In the genomic region with DNA sequence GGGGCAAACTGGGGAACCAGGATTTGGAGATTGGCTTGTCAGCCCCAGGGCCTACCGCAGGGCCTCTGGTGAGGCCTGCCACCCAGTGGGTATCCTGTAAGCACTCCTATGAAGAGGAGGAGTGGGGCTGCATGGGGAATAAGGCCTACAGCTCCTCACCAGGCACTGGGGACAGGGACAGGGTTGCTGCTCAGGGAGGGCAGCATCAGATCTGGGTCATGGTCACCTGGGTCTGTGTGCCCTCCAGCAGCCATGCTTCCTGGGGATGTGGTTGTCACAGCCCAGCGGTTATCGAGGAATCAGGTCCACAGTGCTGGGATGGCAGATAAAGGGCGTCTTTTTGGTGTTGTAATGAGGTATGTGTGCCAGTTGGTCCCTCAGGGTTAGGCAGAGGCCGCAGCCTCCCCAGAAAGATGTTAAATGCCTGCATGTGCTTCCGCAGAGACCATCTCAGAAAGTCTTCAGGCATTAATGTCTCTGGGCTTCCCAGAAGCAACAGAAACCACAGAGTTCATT, we compare ENCODE assay signal across 32 mouse cellular contexts.
DNase-seq lines count a peak whose midpoint lies in the region; ATAC-seq and TF ChIP-seq lines count a peak whose summit lies in the region.
"Had no signal": no experiment of that assay in that cellular context is flagged by ENCODE, and none has a peak within 500 bp of the region (broad histone marks: within the 10 kb centered on the region; RNA-seq: fewer than 3 reads in every experiment).

No protein-coding gene starts in this region.

- TF ChIP-seq POLR2A in lung, adult 2 months (IDR thresholded peaks at IDR 0.05; ENCODE audit: borderline replicate concordance, extremely low read depth, low read depth, low read length) = no peak

- no peak for TF ChIP-seq CTCF in lung, adult 2 months (IDR thresholded peaks at IDR 0.05; ENCODE audit: insufficient read depth, low read length)
- no peak for TF ChIP-seq CTCF in left cerebral cortex, adult 2 months (IDR thresholded peaks at IDR 0.05)

- H3K4me1 ChIP-seq in heart, embryonic 11.5 days (ENCODE audit: control insufficient read depth, insufficient read depth, low read length) = peaks cover 14% of the 10 kb centered on the region; the same call in 1 of the 2 replicates
- peaks cover 74% of the 10 kb centered on the region for H3K4me1 ChIP-seq in limb, embryonic 10.5 days
- no peaks in the 10 kb centered on the region for H3K4me1 ChIP-seq in lung, adult 2 months (ENCODE audit: control insufficient read depth, insufficient read depth, low read length)
- H3K4me1 ChIP-seq: stomach, embryonic 15.5 days had no signal

- no peak for ATAC-seq in heart, embryonic 11.5 days (replicated peaks; ENCODE audit: insufficient number of reproducible peaks, low FRiP score, low TSS enrichment)
- ATAC-seq: forebrain, embryonic 13.5 days; inflammation-experienced regulatory T-cells, adult 6 months; lung, postnatal 0 days; midbrain, embryonic 15.5 days had no signal

- no peak overlapping the region for H3K4me3 ChIP-seq in heart, embryonic 11.5 days (ENCODE audit: low read depth, low read length)
- H3K4me3 ChIP-seq in limb, embryonic 10.5 days = no peak overlapping the region
- no peak overlapping the region for H3K4me3 ChIP-seq in lung, adult 2 months (replicated peaks; ENCODE audit: extremely low read depth, low read depth, low read length)
- H3K4me3 ChIP-seq in left cerebral cortex, adult 2 months = no peak overlapping the region
- H3K4me3 ChIP-seq: embryonic facial prominence, embryonic 15.5 days; forebrain, embryonic 13.5 days; heart, embryonic 12.5 days; limb, embryonic 15.5 days; midbrain, embryonic 10.5 days; midbrain, embryonic 15.5 days; stomach, embryonic 15.5 days had no signal

- 82% methylated on average over 6 of the region's 6 CpGs for WGBS in heart, embryonic 11.5 days (ENCODE audit: insufficient replicate concordance)
- 84% methylated on average over 6 of the region's 6 CpGs for WGBS in limb, embryonic 10.5 days
- WGBS in lung, adult 2 months = 93% methylated on average over 6 of the region's 6 CpGs

- DNase-seq in heart, adult 11 months = peak; percentile 81
- DNase-seq in ovary, postnatal 36 days (ENCODE audit: low spot score) = peak; percentile 20
- DNase-seq in ovary, adult 18-20 months (ENCODE audit: low spot score) = no peak
- no peak for DNase-seq in limb, embryonic 10.5 days (ENCODE audit: low spot score)
- no peak for DNase-seq in lung, adult 2 months
- no peak for DNase-seq in right cerebral cortex, postnatal 4 days
- DNase-seq in left cerebral cortex, adult 2 months (ENCODE audit: extremely low spot score in 1 of 2, low spot score in 2 of 2) = no peak
- DNase-seq: adrenal gland, postnatal 25 days; cerebellum, adult 11-12 months; cerebellum, adult 9-11 months; gastrocnemius, postnatal 14 days; heart, adult 18-20 months; heart, postnatal 4 days; kidney, adult 11 months; kidney, postnatal 14 days; liver, postnatal 0 days; lung, postnatal 4 days; right cerebral cortex, postnatal 14 days; thymus, adult 18-20 months; thymus, postnatal 25 days had no signal

- intact Hi-C loops in left cerebral cortex, adult 2 months (cut with DNase I) = no loop called here

- H3K27ac ChIP-seq in heart, embryonic 11.5 days (ENCODE audit: low read depth, low read length) = no peak overlapping the region
- H3K27ac ChIP-seq in limb, embryonic 10.5 days = peak overlapping the region; percentile 51
- no peak overlapping the region for H3K27ac ChIP-seq in left cerebral cortex, adult 2 months
- H3K27ac ChIP-seq: embryonic facial prominence, embryonic 15.5 days; forebrain, embryonic 13.5 days; hindbrain, embryonic 14.5 days; limb, embryonic 15.5 days; midbrain, embryonic 10.5 days; midbrain, embryonic 15.5 days; stomach, embryonic 15.5 days had no signal

- H3K4me2 ChIP-seq in heart, embryonic 11.5 days = no peak overlapping the region
- H3K4me2 ChIP-seq: embryonic facial prominence, embryonic 15.5 days; forebrain, embryonic 13.5 days; heart, embryonic 12.5 days; hindbrain, embryonic 14.5 days; limb, embryonic 15.5 days; midbrain, embryonic 15.5 days; stomach, embryonic 15.5 days had no signal

- H3K27me3 ChIP-seq in heart, embryonic 11.5 days (ENCODE audit: control insufficient read depth, insufficient read depth, low read length) = no peaks in the 10 kb centered on the region
- no peaks in the 10 kb centered on the region for H3K27me3 ChIP-seq in limb, embryonic 10.5 days (ENCODE audit: low read depth, poor library complexity, severe bottlenecking)
- H3K27me3 ChIP-seq: embryonic facial prominence, embryonic 15.5 days; forebrain, embryonic 13.5 days; heart, embryonic 12.5 days; limb, embryonic 15.5 days; midbrain, embryonic 15.5 days; stomach, embryonic 15.5 days had no signal

- no peaks in the 10 kb centered on the region for H3K36me3 ChIP-seq in heart, embryonic 11.5 days (ENCODE audit: control insufficient read depth, insufficient read depth, low read length)
- peaks cover 4% of the 10 kb centered on the region; the same call in 1 of the 2 replicates for H3K36me3 ChIP-seq in limb, embryonic 10.5 days
- H3K36me3 ChIP-seq: embryonic facial prominence, embryonic 15.5 days; midbrain, embryonic 15.5 days; stomach, embryonic 15.5 days had no signal

- H3K9me3 ChIP-seq in heart, embryonic 11.5 days (replicated peaks; ENCODE audit: control insufficient read depth, low read length) = no peaks in the 10 kb centered on the region
- no peaks in the 10 kb centered on the region for H3K9me3 ChIP-seq in limb, embryonic 10.5 days (replicated peaks)
- H3K9me3 ChIP-seq: embryonic facial prominence, embryonic 15.5 days; G1E; heart, embryonic 12.5 days; limb, embryonic 15.5 days; midbrain, embryonic 10.5 days; midbrain, embryonic 15.5 days; stomach, embryonic 15.5 days had no signal

- no peak overlapping the region for H3K9ac ChIP-seq in heart, embryonic 11.5 days (ENCODE audit: low read depth, low read length)
- H3K9ac ChIP-seq: embryonic facial prominence, embryonic 15.5 days; forebrain, embryonic 13.5 days; heart, embryonic 12.5 days; hindbrain, embryonic 14.5 days; limb, embryonic 15.5 days; liver, postnatal 0 days; midbrain, embryonic 15.5 days; stomach, embryonic 15.5 days had no signal

Comparison
In these comparisons a context has a peak if more than half of its experiments do, and no peak if none do; other contexts are left out.
1. DNase-seq: peak in heart, adult 11 months (single experiment) and ovary, postnatal 36 days (single experiment); none in ovary, adult 18-20 months (single experiment), limb, embryonic 10.5 days (single experiment), lung, adult 2 months (single experiment), right cerebral cortex, postnatal 4 days (single experiment) and left cerebral cortex, adult 2 months (0 of 2).